Mouse (Mus musculus) bone marrow macrophage, adult 2 months (primary cell): ENCODE data around the gene Ifnar1.

Source experiments
- CTCF ChIP-seq: IDR thresholded peaks from 2 replicates; pipeline ENCODE4 v1.5.1; 2012; ENCODE audit warnings: low read depth, mild to moderate bottlenecking, low read length, moderate library complexity
- POLR2A ChIP-seq: IDR thresholded peaks from 2 replicates; pipeline ENCODE4 v1.6.1; 2012; ENCODE audit warnings: mild to moderate bottlenecking, low read depth, low read length, borderline replicate concordance

DNA sequence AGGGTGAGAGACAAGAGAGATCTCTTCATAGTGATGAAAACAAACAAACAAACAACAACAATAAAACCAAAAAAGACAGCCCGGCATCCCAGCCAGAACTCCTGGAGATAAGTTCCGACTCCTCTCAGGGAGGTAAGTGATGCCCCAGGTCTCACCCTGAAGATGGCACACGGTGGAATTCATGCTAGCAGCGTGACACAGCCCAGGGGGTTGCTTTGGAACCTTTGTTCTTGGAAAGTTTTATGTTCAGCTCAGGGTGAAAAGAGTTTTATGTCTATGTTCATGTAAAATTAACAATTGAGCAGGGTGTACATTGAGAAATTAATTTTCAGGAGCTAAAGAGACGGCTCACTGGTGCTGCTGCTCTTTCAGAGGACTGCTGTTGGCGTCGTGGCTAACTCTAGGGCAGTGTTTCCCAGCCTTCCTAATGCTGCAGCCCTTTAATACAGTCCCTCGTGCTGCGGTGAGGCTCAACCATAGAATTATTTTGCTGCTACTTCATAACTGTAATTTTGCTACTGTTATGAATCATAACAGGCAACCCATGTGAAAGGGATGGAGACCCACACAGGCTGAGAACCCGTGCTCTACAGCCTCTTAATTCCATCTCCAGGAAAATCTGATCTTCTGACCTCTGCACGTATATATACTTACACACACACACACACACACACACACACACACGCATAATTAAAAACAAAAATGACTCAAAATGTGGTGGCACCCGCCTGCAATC, 19.4 kb upstream of the Ifnar1 start:
- TF ChIP-seq CTCF: no peak
- no peak for TF ChIP-seq POLR2A
